Mouse (Mus musculus) neural tube, embryonic 11.5 days (tissue): Measurements from ENCODE around the gene Olfr373. TPM values are rescaled to one million over a fixed set of nuclear protein-coding genes. Genes with fewer than 3 reads are reported as not detected.
A peak's percentile ranks its signal among the peaks of the same experiment; 100 is the strongest.

Experiments
- ATAC-seq: fragments of 200-750 bp; cut with Nextera tagmentation; 2 replicates; pipeline ENCODE4 v1.8.0; 2017; ENCODE audit warnings: moderate number of reproducible peaks, mild to moderate bottlenecking, moderate TSS enrichment, moderate library complexity; ENCODE audit not compliant: insufficient read depth, low FRiP score, low TSS enrichment
- DNase-seq: peaks from one replicate; pipeline ENCODE4 v3.0.0-alpha.2; 2015; ENCODE audit warnings: low spot score
- H3K27ac ChIP-seq: fragments of 300-500 bp; sonication (generic); 2 replicates; pipeline ENCODE4 v1.5.1; 2014; ENCODE audit warnings: low read depth, mild to moderate bottlenecking, low read length
- H3K27me3 ChIP-seq: fragments of 300-500 bp; sonication (generic); 2 replicates; pipeline ENCODE4 v1.6.1; 2014; ENCODE audit warnings: mild to moderate bottlenecking, low read length, mixed read lengths; ENCODE audit not compliant: control insufficient read depth, insufficient read depth
- H3K36me3 ChIP-seq: fragments of 300-500 bp; sonication (generic); 2 replicates; pipeline ENCODE4 v1.6.1; 2014; ENCODE audit warnings: mild to moderate bottlenecking, low read length, moderate library complexity, mixed read lengths; ENCODE audit not compliant: control insufficient read depth, insufficient read depth
- H3K4me1 ChIP-seq: fragments of 300-500 bp; sonication (generic); 2 replicates; pipeline ENCODE4 v1.6.1; 2014; ENCODE audit warnings: low read length, mixed read lengths; ENCODE audit not compliant: control insufficient read depth, insufficient read depth
- H3K4me2 ChIP-seq: fragments of 300-500 bp; sonication (generic); 2 replicates; pipeline ENCODE4 v1.6.1; 2014; ENCODE audit warnings: low read depth, mild to moderate bottlenecking, moderate library complexity
- H3K4me3 ChIP-seq: fragments of 300-500 bp; sonication (generic); 2 replicates; pipeline ENCODE4 v1.5.1; 2014; ENCODE audit warnings: low read depth, low read length
- H3K9ac ChIP-seq: fragments of 300-500 bp; sonication (generic); 2 replicates; pipeline ENCODE4 v1.6.1; 2014; ENCODE audit warnings: mild to moderate bottlenecking, low read length
- H3K9me3 ChIP-seq: fragments of 300-500 bp; sonication (generic); 2 replicates; pipeline ENCODE4 v1.6.1; 2016; ENCODE audit warnings: low read length; ENCODE audit not compliant: control insufficient read depth
- WGBS: fragments of 180-500 bp; shearing (Covaris S2); extraction: QIAGEN DNeasy Blood & Tissue Kit; methylation state at CpG from one replicate; pipeline ENCODE4 v1.1.7; 2014; 5-methylcytosine and 5-hydroxymethylcytosine counted together
- polyA plus RNA-seq: library from polyadenylated mRNA; unstranded; fragments of >200 nt; fragmentation: Nextera tagmentation; extraction: Ambion mirVana; gene quantifications from 2 replicates; pipeline ENCODE4 v1.2.1, GENCODE M21; 2014

The Olfr373 gene
- polyA plus RNA-seq, 1 experiment from 2014 or later: not detected

GRCm38 (mm10) chr8:72127834-72128233 is 44.9 kb downstream of the Olfr373 start:
- no peaks in the 10 kb centered on the region for H3K4me1 ChIP-seq
- DNase-seq: no peak
- H3K9me3 ChIP-seq: no peaks in the 10 kb centered on the region
- no peaks in the 10 kb centered on the region for H3K27me3 ChIP-seq
- 78% methylated on average over 1 of the region's 1 CpGs for WGBS
- H3K27ac ChIP-seq: no peak overlapping the region
- no peaks in the 10 kb centered on the region for H3K36me3 ChIP-seq
- no peak overlapping the region for H3K9ac ChIP-seq
- H3K4me3 ChIP-seq: no peak overlapping the region
- no peak for ATAC-seq
- H3K4me2 ChIP-seq: no peak overlapping the region

GRCm38 (mm10) chr8:72131251-72131650 is 48.3 kb downstream of the Olfr373 start:
- H3K27ac ChIP-seq: no peak overlapping the region

GRCm38 (mm10) chr8:72131901-72132300 is 48.9 kb downstream of the Olfr373 start:
- WGBS: 73% methylated on average over 2 of the region's 2 CpGs
- Histone ChIP-seq H3K9me3 (no peaks in the 10 kb centered on the region), H3K27ac (no peak overlapping the region), H3K27me3 (no peaks in the 10 kb centered on the region), H3K4me1 (no peaks in the 10 kb centered on the region), H3K36me3 (no peaks in the 10 kb centered on the region), H3K4me3 (no peak overlapping the region), H3K4me2 (no peak overlapping the region), H3K9ac (no peak overlapping the region)
- DNase-seq (no peak), ATAC-seq (no peak)

More at GRCm38 (mm10) chr8:72131251-72131650, 48.3 kb downstream of the Olfr373 start:
- 65% methylated on average over 2 of the region's 2 CpGs for WGBS
- Histone ChIP-seq H3K27me3 (no peaks in the 10 kb centered on the region), H3K9ac (no peak overlapping the region), H3K36me3 (no peaks in the 10 kb centered on the region), H3K9me3 (no peaks in the 10 kb centered on the region), H3K4me3 (no peak overlapping the region), H3K4me2 (no peak overlapping the region), H3K4me1 (no peaks in the 10 kb centered on the region)
- DNase-seq (no peak), ATAC-seq (no peak)

GRCm38 (mm10) chr8:72132417-72132816 is 49.4 kb downstream of the Olfr373 start:
- H3K27me3 ChIP-seq: no peaks in the 10 kb centered on the region
- no peak overlapping the region for H3K9ac ChIP-seq
- ATAC-seq: no peak
- 81% methylated on average over 1 of the region's 1 CpGs for WGBS
- no peak overlapping the region for H3K4me2 ChIP-seq
- H3K36me3 ChIP-seq: no peaks in the 10 kb centered on the region
- H3K27ac ChIP-seq: no peak overlapping the region
- no peak for DNase-seq
- no peak overlapping the region for H3K4me3 ChIP-seq
- H3K4me1 ChIP-seq: 0 out of 2 replicates have a peak, but pooled peaks cover under 1% of the 10 kb centered on the region
- no peaks in the 10 kb centered on the region for H3K9me3 ChIP-seq

GRCm38 (mm10) chr8:72132891-72133290 is 49.9 kb downstream of the Olfr373 start:
- Histone ChIP-seq H3K4me2 (no peak overlapping the region), H3K27ac (no peak overlapping the region), H3K9ac (no peak overlapping the region), H3K36me3 (no peaks in the 10 kb centered on the region; the same call in 1 of the 2 replicates), H3K4me1 (0 out of 2 replicates have a peak, but pooled peaks cover 4% of the 10 kb centered on the region), H3K9me3 (no peaks in the 10 kb centered on the region), H3K4me3 (no peak overlapping the region), H3K27me3 (no peaks in the 10 kb centered on the region)
- ATAC-seq (no peak), DNase-seq (no peak)
- 80% methylated on average over 1 of the region's 1 CpGs for WGBS

- 67% methylated on average over 1 of the region's 1 CpGs for WGBS
- H3K4me1 ChIP-seq: 0 out of 2 replicates have a peak, but pooled peaks cover 4% of the 10 kb centered on the region
- no peaks in the 10 kb centered on the region for H3K9me3 ChIP-seq
- H3K36me3 ChIP-seq: no peaks in the 10 kb centered on the region; the same call in 1 of the 2 replicates
- no peak overlapping the region for H3K9ac ChIP-seq
- no peak overlapping the region for H3K4me3 ChIP-seq
- no peaks in the 10 kb centered on the region for H3K27me3 ChIP-seq
- H3K27ac ChIP-seq: no peak overlapping the region
- DNase-seq (no peak), ATAC-seq (no peak)
- no peak overlapping the region for H3K4me2 ChIP-seq
These were observed 50.5 kb downstream of the Olfr373 start for GRCm38 (mm10) chr8:72133507-72133906.

- Histone ChIP-seq H3K36me3 (no peaks in the 10 kb centered on the region; the same call in 1 of the 2 replicates), H3K4me1 (0 out of 2 replicates have a peak, but pooled peaks cover 4% of the 10 kb centered on the region), H3K9me3 (no peaks in the 10 kb centered on the region), H3K4me2 (peak within 1 kb of the TSS; percentile 94), H3K9ac (peak within 1 kb of the TSS; percentile 91), H3K27me3 (no peaks in the 10 kb centered on the region), H3K4me3 (peak within 1 kb of the TSS; percentile 83), H3K27ac (peak within 1 kb of the TSS; percentile 96)
- under 1% methylated on average over 44 of the region's 49 CpGs for WGBS
- DNase-seq (peak; percentile 87), ATAC-seq (peak; percentile 90)
These were observed 51.9 kb downstream of the Olfr373 start, which contains the start of gene Tpm4 for GRCm38 (mm10) chr8:72134756-72135445. Gene Tpm4, plus strand, starts transcription at chr8:72134975.

- DNase-seq (peak; percentile 80), ATAC-seq (peak; percentile 67)
- under 1% methylated on average over 60 of the region's 62 CpGs for WGBS
- Histone ChIP-seq H3K27ac (peak overlapping the region; percentile 96), H3K4me1 (0 out of 2 replicates have a peak, but pooled peaks cover 4% of the 10 kb centered on the region), H3K4me3 (peak overlapping the region; percentile 83), H3K27me3 (no peaks in the 10 kb centered on the region), H3K9ac (peak overlapping the region; percentile 91), H3K36me3 (no peaks in the 10 kb centered on the region; the same call in 1 of the 2 replicates), H3K9me3 (no peaks in the 10 kb centered on the region), H3K4me2 (peak overlapping the region; percentile 94)
These were observed 52.7 kb downstream of the Olfr373 start for GRCm38 (mm10) chr8:72135446-72136301.
